Mouse (Mus musculus) kidney, adult 2 months (tissue): ENCODE data around the gene Abi1.

Experiments
- CTCF ChIP-seq: fragments of 200-500 bp; conservative IDR thresholded peaks from 2 replicates; pipeline ENCODE4 v1.5.1; 2011; ENCODE audit warnings: low read depth, mild to moderate bottlenecking, control low read depth, low read length, moderate library complexity, mixed read lengths; ENCODE audit not compliant: insufficient read depth, insufficient read length
- POLR2A ChIP-seq: fragments of 200-500 bp; IDR thresholded peaks from one replicate; pipeline ENCODE4 v1.6.1; 2011; ENCODE audit warnings: low read depth, low read length, control low read depth

- no peak for TF ChIP-seq POLR2A
- TF ChIP-seq CTCF: no peak
Observed at GRCm38 (mm10) chr2:22961681-22962080, 78.4 kb downstream of the Abi1 start.
